Mouse (Mus musculus): ENCODE data around the gene Cdkn2d.
"Not testable (repeated sequence)": the region's sequence is repeated elsewhere in the genome, so short reads cannot be mapped to it uniquely, and the experiment has no call there.

Cdkn2d gene

GRCm38 (mm10) chr9:21291022-21291787 lies at the start of gene Cdkn2d:
Gene Cdkn2d, minus strand, starts transcription at chr9:21291407.
- peak; percentile 99 for DNase-seq (ENCODE audit: extremely low read depth, insufficient read length, low spot score)

- no peak for DNase-seq (ENCODE audit: extremely low read depth, insufficient read length, low spot score)
Measured at GRCm38 (mm10) chr9:21340411-21340810, 49.2 kb upstream of the Cdkn2d start.

GRCm38 (mm10) chr9:21337652-21338051 lies 46.4 kb upstream of the Cdkn2d start:
- peak; percentile 67 for DNase-seq (ENCODE audit: extremely low read depth, insufficient read length, low spot score)

GRCm38 (mm10) chr9:21336491-21336890 lies 45.3 kb upstream of the Cdkn2d start:
- no peak for DNase-seq (ENCODE audit: extremely low read depth, insufficient read length, low spot score)

- DNase-seq (ENCODE audit: extremely low read depth, insufficient read length, low spot score) = no peak
Measured at GRCm38 (mm10) chr9:21335391-21335790, 44.2 kb upstream of the Cdkn2d start.

GRCm38 (mm10) chr9:21334747-21335146 lies 43.5 kb upstream of the Cdkn2d start:
- DNase-seq (ENCODE audit: extremely low read depth, insufficient read length, low spot score) = no peak

- peak; percentile 59 for DNase-seq (ENCODE audit: extremely low read depth, insufficient read length, low spot score)
Measured at GRCm38 (mm10) chr9:21333523-21333922, 42.3 kb upstream of the Cdkn2d start.

GRCm38 (mm10) chr9:21332161-21333061 lies 41.2 kb upstream of the Cdkn2d start:
- DNase-seq (ENCODE audit: extremely low read depth, insufficient read length, low spot score) = peak; percentile 69

- DNase-seq (ENCODE audit: extremely low read depth, insufficient read length, low spot score) = no peak
Measured at GRCm38 (mm10) chr9:21331365-21332140, 40.3 kb upstream of the Cdkn2d start.

GRCm38 (mm10) chr9:21329699-21330289 lies 38.6 kb upstream of the Cdkn2d start:
- no peak for DNase-seq (ENCODE audit: extremely low read depth, insufficient read length, low spot score)

- no peak for DNase-seq (ENCODE audit: extremely low read depth, insufficient read length, low spot score)
Measured at GRCm38 (mm10) chr9:21329041-21329440, 37.8 kb upstream of the Cdkn2d start.

- DNase-seq (ENCODE audit: extremely low read depth, insufficient read length, low spot score) = no peak
Measured at GRCm38 (mm10) chr9:21328041-21328440, 36.8 kb upstream of the Cdkn2d start.

- no peak for DNase-seq (ENCODE audit: extremely low read depth, insufficient read length, low spot score)
Measured at GRCm38 (mm10) chr9:21327569-21327968, 36.4 kb upstream of the Cdkn2d start.

GRCm38 (mm10) chr9:21324269-21324668 lies 33.1 kb upstream of the Cdkn2d start:
- no peak for DNase-seq (ENCODE audit: extremely low read depth, insufficient read length, low spot score)

- DNase-seq (ENCODE audit: extremely low read depth, insufficient read length, low spot score) = not testable (repeated sequence)
Measured at GRCm38 (mm10) chr9:21322917-21323297, 31.7 kb upstream of the Cdkn2d start.

- DNase-seq (ENCODE audit: extremely low read depth, insufficient read length, low spot score) = no peak
Measured at GRCm38 (mm10) chr9:21322211-21322916, 31.2 kb upstream of the Cdkn2d start.

GRCm38 (mm10) chr9:21321513-21321835 lies 30.3 kb upstream of the Cdkn2d start:
- DNase-seq (ENCODE audit: extremely low read depth, insufficient read length, low spot score) = peak; percentile 44

- peak; percentile 81 for DNase-seq (ENCODE audit: extremely low read depth, insufficient read length, low spot score)
Measured at GRCm38 (mm10) chr9:21320619-21321512, 29.7 kb upstream of the Cdkn2d start, which contains the start of gene Slc44a2. Gene Slc44a2, plus strand, starts transcription at chr9:21320698.

- no peak for DNase-seq (ENCODE audit: extremely low read depth, insufficient read length, low spot score)
Measured at GRCm38 (mm10) chr9:21320280-21320618, 29.0 kb upstream of the Cdkn2d start.

Measured in 3134 (cell line).